In the genomic region with DNA sequence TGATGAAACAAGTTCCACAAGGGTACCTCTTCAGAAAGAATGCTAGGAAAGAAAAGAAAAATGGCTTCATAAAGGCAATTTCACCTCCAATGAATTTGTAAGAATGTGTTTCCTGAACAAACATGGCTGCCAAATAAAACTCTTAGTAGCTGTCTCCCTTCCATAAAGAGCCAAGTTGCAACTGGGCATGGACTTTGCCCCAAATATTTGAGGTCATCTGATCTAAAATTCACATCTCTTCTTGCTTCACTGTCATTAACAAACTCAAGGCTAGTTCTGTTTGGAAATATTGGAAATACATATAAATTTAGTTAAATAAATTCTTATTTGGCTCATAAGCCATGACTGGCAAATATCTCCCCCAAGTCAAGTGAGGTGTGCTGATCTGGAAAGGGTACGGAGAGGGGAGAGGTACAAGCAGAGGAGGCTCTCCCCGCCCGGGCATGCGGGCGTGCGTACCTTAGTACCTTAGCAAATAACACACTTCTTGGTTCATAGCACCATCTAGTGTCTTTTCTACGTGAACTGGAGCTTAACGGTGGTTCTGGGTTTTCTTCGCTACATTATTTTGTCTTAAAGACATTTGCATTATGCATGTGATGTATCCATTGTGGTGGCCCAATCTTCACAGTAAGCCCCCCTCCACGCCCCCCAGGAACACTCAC, we compare ENCODE assay signal across 9 mouse cellular contexts.
DNase-seq lines count a peak whose midpoint lies in the region; ATAC-seq lines count a peak whose summit lies in the region.
"Had no signal": no experiment of that assay in that cellular context is flagged by ENCODE, and none has a peak within 500 bp of the region (broad histone marks: within the 10 kb centered on the region; RNA-seq: fewer than 3 reads in every experiment).

No protein-coding gene starts in this region.

- 54% methylated on average over 10 of the region's 10 CpGs for WGBS in hindbrain, embryonic 10.5 days

- ATAC-seq in frontal cortex, adult (ENCODE audit: low TSS enrichment), result peak; percentile 93

- peaks cover 66% of the 10 kb centered on the region for H3K36me3 ChIP-seq in hindbrain, embryonic 10.5 days

- H3K4me3 ChIP-seq in hindbrain, embryonic 10.5 days, result no peak overlapping the region
- H3K4me3 ChIP-seq: limb, embryonic 15.5 days had no signal

- H3K27ac ChIP-seq in hindbrain, embryonic 10.5 days, result no peak overlapping the region
- H3K27ac ChIP-seq: limb, embryonic 15.5 days had no signal

- peaks cover 7% of the 10 kb centered on the region for H3K4me1 ChIP-seq in hindbrain, embryonic 10.5 days (replicated peaks)

- no peak for DNase-seq in frontal cortex, postnatal 25 days (ENCODE audit: low spot score in 2 of 2)
- peak; percentile 44 to 47 for DNase-seq in B cell, adult 2 months
- peak; percentile 16 for DNase-seq in brain, embryonic 18.5 days (ENCODE audit: low read depth, low spot score)
- peak; percentile 34 for DNase-seq in hindbrain, embryonic 10.5 days (ENCODE audit: low spot score)
- DNase-seq in layer of hippocampus, adult 9-11 months, result peak; percentile 10
- peak; percentile 82 for DNase-seq in naive thymus-derived CD4-positive, alpha-beta T cell, adult 2 months (ENCODE audit: low read depth)
- no peak for DNase-seq in urinary bladder, adult 18-20 months (ENCODE audit: low spot score in 2 of 2)

- 0 out of 2 replicates have a peak, but pooled peaks cover 2% of the 10 kb centered on the region for H3K9me3 ChIP-seq in hindbrain, embryonic 10.5 days
- H3K9me3 ChIP-seq: limb, embryonic 15.5 days had no signal

- H3K27me3 ChIP-seq in hindbrain, embryonic 10.5 days (ENCODE audit: insufficient read depth, poor library complexity, severe bottlenecking), result no peaks in the 10 kb centered on the region
- H3K27me3 ChIP-seq: limb, embryonic 15.5 days had no signal

Comparison
In these comparisons a context has a peak if more than half of its experiments do, and no peak if none do; other contexts are left out.
1. DNase-seq: peak in B cell, adult 2 months (2 of 2), brain, embryonic 18.5 days (single experiment), hindbrain, embryonic 10.5 days (single experiment), layer of hippocampus, adult 9-11 months (single experiment) and naive thymus-derived CD4-positive, alpha-beta T cell, adult 2 months (single experiment); none in frontal cortex, postnatal 25 days (0 of 2) and urinary bladder, adult 18-20 months (0 of 2).